Mouse (Mus musculus) c-Kit-negative CD71-positive TER-119-positive erythroid progenitor cells, embryonic 14.5 days (primary cell): ENCODE measurements at regions not wholly inside any gene's neighbourhood (a gene's known extent, or its start where the extent isn't known, plus 50 kb on each side); places are given as distances from the start of the nearest gene placed in this dataset.
A peak's percentile ranks its signal among the peaks of the same experiment; 100 is the strongest.

Experiments used
- DNase-seq: peaks from one replicate; pipeline ENCODE4 v3.0.0-alpha.2; 2013; ENCODE audit warnings: low read depth, low spot score

DNA sequence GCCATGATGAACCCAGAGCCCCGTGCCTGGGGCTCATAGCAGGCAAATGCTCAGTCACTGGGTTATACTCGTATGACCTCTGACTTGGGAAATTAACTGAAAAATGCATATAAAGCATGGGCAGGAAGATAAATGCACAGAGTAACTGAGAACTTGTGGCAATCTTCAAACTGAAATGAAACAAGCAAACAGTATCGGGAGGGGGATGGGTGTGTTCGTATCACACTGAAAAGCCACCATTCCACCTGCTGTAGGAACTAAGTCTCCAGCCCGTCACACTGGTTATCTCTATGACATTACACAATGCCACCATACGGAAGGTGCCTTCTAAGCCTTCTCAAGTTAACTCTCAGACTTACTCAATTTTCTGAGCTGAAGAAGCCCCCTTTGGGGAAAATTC lies 230.3 kb upstream of the Hes1 start:
- DNase-seq, result no peak

DNA sequence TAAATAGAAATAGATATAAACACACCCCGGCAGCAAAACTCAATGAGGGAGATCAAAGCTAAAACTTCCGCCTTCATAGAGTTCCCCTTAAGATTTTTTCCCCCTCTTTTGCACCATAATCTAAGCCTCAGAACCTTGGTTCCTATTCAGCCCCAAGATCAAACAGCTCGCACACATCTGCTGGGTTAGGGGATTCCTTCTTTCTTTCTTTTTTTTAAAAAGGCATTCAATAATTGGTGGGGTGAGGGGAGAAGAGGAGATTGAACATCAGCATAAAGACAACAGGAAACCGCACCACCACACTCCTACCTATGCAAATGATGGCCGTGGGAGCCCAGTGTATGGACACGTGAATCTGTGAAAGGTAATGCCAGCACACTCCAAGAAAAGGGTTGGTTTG lies 229.5 kb upstream of the Hes1 start:
- DNase-seq, result no peak

DNA sequence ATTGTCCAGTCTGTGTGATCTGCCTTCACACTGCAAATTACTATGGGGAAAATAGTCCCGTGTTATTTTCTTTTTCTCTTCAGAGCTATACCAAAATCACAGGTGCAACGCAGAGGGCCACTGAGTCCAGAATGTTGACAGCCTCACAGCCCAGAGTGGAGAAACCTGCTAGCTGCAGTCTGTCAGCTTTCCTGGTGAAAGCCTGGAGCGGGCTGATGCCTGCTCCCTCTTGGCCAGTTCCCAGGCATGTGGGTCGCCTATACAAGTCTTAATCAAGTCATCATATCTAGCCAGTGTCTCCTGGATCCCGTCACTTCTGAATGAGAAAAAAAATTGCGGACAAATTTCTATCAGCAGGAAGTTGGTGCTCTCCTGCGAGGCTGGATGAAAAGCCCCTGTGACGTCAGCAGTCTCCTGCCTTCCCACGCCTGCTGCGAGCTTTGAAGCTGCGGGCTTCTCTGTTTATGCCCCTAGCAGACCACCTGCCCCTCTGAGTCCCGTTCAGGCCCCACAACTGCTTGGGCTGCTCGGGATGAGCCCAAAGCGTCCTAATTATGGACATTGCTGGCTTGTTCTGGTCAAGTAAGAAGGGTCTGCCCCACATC lies 227.1 kb upstream of the Hes1 start:
- DNase-seq, result no peak

DNA sequence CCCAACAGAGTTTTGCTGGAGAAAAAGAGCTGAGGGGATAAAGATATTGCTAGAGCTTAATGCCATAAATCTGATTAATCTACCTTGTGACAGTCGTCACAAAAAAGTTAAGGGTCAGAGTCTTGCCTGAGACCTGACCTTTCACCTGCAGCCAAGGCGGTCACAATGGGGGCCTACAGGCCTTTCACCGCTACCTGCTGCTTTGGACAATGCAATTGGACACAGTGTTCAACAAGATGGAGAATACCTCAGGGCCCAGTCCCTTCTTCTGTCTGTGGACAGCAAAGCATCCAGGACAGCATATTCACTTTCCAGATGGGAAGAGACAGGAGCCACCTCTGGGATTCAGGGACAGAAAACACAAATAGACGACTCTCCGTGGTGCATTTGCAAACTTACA lies 226.3 kb upstream of the Hes1 start:
- DNase-seq, result no peak

DNA sequence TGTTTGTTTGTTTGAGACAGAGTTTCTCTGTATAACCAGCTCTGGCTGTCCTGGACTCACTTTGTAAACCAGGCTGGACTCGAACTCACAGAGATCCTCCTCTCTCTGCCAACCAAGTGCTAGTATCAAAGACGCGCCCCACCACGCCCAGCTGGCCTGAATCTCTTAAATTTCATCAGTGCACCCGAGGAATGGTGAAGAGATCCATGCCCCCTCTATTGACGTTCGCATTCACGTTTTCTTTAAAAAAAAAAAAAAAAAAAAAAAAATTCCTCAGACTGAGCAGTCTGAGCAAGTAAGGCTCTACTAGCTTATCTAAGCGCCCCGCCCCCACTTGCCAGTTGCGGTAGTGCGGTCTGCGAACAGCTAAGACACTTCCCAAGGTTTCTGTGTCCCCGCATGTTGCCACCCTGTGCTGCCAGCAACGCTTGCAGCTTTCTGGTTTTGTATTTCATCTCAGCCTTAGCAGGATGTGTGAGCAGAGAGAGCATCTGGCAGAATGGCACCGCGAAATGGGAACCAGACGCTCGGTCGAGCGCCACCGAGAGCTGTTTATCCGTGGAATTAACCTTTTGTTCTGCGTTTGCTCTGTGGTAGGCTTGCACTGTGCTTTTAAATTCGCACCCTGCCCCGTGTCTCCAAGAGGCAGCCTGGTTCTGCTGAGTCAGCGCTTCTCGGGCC lies 225.1 kb upstream of the Hes1 start:
- peak; percentile 24 for DNase-seq

DNA sequence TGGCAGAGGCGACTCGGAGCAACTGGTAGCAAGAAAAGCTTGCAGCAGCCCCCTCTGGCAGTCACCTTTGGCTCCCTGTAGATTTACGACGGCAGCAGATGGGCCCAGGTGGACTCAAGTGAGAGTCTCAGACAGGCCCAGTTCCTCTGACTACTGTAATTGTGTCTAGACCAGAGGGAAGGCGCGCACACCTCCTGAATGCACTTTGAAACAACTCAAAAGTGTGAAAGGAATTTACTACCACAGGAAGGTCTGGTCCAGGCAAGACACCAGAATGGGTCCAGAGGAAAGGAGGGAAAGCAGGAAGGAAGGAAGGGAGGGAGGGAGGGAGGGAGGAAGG lies 224.6 kb upstream of the Hes1 start:
- DNase-seq, result no peak

DNA sequence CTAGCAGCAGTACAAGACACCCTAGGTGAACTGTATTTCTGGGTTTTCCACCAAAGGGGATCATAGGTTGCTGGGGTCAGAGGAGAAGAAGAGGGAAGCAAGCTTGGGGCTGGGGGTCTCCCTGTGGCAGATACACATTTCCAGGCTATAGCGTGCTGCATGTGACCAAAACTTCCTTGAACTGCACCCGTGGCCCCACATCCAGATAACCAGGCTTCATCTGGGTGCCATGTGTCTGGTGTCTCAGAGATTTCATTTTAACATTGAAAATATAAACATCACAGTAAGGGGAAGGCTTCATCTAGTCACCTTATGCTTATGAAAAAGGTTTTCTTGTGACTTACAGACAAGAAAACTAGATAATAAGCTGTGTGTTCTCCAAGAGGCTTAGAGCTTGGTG lies 223.8 kb upstream of the Hes1 start:
- no peak for DNase-seq

DNA sequence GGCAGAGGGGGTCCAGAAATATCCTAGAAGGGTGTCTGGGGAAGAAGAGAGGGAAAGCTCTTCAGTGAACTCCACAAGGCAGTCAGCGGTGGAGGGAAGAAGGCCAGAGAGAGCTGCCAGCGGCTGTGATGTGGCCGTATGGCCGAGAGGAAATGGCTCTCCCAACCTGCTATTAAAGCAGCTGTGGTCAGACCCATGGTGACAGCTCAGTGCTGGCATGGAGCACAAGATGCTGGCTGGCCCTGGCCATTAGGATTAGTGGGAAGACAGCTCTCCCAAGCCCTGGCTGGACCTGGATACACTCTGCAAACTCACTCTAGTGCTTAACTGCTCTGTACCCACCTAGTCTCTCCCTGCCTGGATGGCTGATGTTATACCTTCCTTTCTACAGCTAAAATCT lies 223.1 kb upstream of the Hes1 start:
- DNase-seq, result no peak

DNA sequence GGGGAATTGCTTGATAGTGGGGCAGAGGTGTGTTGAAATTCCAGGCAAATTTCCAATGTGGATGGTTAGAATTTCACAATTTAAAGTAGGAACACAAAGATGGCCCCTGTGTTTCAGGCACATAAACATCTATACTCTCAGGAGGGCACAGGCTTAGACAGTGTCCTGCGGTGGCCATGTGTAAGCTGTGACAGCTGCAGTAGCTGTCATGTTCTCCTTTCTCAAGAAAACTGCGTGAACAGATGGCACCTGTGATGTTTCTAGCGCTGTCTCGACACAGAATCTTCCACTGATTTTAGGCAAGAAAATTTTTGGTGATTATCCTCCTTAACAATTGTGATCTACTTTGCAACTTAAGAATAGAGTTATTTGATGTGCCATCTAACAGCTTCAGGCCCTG lies 222.1 kb upstream of the Hes1 start:
- no peak for DNase-seq

DNA sequence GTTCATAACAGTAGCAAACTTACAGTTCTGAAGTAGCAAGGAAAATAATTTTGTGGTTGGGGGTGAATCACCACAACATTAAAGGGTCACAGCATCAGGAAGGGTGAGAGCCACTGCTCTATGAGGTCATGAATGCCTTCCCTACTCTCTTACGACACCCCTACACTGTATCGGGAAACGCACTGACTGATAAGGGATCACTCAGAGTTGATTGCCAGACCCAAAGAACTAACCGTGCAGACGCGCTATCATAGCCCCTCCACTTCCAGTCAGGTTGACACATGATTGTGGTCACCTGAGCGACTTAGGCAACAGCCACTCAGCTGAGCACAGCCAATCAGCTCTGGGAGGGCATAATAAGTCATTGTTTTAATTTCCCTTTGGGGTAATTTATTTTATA lies 220.7 kb upstream of the Hes1 start:
- DNase-seq, result no peak

DNA sequence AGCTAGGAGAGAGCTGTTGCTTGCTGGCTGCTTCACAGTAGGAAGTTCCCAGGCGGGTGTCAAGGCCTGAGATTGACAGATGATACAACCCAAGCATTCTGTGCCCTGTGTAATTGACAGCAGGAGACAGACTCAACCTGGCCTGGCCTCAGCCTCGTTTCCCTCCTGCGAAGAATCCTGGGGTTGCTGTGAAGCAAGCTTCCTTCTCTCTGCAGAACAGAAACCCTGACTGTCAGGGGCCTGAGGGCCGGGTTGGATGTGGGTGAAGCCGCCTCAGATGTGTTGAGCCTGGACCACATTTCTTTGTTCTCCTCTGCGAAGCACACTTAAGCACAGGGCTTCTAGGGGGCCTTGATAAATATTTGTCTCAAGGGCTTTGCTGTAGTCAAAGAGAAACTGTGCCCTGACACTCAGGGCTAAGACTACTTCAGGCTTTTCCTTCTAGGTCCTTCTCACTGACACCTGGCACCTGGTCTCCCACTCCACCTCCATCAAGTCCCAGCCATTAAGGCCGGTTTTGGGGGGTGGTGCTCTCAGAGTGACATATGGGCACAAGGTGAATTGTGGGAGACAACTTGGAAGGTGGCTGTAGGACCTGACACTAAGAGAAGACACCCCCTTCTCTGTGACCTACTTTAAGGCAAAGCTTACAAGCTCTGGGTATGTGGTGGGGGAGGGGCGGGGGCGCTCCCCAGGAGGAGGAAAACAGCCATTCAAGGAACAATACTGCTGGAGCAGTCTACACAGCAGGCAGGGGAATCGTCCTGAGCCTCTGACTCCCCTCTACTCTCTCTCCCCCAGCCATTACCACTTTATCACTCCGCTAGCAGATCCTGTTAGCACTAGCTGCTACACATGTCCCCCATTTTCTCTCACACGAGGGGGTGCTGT lies 219.2 kb upstream of the Hes1 start:
- no peak for DNase-seq

DNA sequence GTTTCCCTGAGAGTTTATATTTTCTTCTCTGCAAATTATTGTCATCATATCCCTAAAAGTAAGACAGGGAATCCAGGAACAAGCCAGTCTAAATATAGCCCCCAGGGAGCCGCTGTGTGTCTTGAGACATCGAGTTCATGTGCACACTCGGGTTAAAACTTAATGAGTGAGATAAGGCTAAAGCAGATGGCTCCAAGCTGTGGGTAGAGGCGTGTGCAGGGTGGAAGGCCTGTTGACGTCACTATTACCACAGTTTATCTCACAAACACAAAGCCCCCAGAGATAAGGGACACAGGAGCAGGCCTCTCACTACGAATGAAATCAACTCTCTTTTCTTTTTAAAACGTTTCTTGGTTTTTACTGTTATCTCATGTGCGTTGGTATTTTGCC lies 218.6 kb upstream of the Hes1 start:
- DNase-seq, result peak; percentile 17

DNA sequence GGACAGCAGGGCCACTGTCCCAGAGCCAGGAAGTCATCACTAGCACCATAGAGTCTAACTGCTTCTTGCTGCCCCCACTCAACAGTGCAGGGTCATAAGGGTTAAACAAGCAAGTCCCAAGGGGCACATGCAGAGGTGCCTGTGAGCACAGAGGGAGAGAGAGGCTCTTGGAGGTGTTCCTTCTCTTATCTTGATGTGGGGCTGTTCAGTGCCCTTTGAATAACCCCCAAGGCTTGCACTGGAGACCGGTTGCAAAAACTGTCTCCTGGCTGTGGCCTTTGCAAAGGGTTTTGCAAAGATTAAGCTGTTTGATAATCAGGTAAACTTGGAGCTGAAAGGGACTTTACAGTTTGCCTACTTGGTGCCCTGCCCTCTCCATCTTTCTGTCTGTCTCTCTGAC lies 217.1 kb upstream of the Hes1 start:
- no peak for DNase-seq

DNA sequence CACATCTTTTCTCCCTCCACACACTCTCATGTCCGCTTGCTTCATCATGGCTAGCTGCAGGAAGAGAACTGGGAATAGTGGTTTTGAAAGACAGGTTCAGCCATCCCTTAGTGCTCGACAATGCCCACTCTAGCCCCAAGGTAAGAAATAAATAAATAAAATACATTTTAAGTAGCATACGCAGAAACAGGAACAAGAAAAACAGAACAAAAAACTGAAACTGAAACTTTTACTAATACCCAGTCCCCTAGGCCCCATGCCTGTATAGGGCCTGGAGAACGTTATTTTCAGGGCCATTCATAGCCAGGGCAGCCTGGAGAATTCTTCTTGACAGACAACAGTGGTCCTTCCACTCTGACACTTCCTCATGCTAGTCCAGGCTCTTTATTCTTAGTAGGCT lies 216.4 kb upstream of the Hes1 start:
- no peak for DNase-seq

DNA sequence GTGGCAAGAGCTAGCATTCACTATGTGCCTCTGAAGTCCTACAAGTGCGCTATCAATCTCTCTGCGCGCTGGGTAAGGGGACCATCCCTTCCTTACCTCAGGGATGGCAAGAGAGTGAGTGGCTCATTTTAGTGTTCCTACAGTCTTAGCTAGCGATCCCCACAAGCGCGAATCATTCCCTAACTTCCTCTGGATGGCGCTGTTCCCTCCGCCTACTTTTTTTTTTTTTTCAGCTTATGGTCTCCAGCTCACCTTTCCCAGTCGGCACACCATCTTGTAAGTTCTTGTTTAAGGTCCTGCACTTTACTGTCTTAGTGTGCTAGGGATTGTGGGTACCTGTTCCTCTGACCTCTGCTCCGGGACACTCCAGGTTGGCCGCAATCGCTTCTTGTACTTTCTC lies 215.7 kb upstream of the Hes1 start:
- no peak for DNase-seq

DNA sequence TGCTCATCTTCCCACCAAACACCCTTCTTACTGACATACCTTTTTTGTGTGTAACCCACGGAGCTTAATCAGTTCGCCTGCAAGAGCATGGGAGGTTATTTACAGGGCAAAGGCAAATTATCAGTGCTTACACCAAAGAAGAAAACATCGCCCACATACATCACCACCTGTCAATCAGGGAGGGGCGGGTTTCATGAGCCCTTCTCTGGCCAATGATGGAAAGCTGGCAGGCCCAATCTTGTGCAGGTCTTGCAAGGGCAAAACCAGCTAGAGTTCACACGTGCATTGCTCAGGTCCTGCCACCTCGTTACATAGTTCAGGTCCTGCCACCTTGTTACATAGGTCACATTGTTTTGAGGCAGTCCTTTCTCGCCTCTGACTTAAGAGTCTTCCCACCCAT lies 214.7 kb upstream of the Hes1 start:
- no peak for DNase-seq

DNA sequence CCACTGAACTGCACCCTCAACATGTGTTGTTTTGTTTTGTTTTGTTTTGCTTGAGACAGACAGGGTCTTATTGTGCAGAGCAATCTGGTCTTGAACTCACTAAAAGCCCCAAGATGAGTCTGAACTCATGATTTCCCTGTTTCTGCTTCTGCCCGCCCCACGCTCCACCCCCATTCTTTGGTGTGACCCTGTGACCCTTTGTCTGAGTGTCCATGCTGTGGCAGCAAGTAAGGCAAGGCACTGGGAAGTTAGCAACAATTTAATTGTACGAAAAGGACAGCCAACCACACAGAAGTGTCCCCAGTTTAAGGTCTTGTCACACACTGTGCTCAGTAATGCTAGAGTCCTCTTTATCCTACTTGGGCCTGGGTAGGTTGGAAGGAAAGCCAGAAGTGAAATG lies 213.6 kb upstream of the Hes1 start:
- DNase-seq, result no peak

DNA sequence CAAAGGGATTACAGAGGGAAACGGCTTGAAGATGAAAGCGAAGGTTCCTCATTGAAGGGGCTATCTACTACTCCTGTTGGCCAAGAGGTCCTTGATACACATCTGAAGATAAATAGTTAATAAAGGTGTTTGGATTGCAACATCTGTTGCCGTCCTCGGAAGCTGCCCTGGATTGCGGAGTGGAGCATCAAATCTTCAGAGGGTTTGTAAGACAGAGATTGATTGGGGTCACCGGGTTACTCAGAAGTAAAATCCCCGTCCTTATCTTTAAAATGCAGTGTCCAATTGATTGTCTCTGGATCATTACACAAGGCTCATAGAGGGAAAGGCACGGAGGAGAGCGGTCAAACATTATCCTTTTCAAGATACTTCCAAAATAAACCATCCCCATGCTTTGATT lies 212.4 kb upstream of the Hes1 start:
- DNase-seq, result no peak

DNA sequence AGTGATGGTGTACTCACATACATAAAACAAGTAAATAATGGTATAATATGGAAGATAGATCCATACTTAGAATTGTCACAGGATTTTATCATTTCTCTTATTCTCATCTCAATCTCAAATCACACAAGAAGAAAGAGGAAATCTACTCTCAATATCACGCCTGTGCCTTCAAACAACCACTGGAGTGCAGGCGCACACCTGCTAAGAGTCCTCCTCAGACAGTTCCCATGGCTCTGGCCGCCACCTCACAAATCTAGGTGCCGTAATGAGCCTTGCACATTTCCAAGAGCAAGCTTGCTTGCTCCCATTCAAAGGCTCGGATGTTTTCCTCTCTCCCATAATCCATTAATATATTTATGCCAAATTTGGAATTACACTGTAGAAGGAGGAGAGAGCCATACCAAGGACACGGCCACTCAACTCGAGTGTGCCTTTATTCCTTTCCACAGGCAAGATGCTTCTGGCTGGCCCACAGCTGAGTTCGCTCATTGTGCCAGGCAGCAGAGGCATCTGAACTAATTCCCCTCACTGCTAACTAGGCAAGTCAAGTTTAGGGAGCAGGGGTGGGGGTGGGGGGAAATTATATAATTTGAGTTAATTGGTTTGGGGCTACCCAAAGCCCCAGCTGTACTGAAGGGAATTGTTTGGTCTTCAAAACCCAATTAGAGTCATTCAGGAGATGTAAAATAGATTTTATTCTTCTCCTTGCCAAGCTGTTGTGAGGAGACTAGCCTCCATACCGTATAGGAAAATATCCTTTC lies 209.2 kb upstream of the Hes1 start:
- no peak for DNase-seq

DNA sequence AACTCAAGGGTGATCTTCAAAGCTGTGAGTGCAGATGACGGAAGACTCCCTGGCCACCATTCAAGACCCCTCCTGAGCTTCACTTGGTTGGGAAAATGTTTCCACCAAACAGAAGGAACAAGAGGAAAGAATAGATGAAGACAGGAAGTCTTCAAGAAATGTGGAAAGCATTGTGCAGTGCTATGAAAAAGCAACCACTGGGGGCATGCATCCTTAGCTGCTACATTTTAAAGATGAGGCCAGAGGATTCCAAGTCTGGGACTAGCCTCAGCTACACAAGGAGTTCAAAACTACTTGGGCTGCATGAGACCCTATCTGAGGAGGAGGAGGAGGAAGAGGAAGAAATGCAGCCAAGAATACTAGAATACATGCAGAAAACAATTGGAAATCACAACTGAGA lies 207.6 kb upstream of the Hes1 start:
- DNase-seq, result no peak

DNA sequence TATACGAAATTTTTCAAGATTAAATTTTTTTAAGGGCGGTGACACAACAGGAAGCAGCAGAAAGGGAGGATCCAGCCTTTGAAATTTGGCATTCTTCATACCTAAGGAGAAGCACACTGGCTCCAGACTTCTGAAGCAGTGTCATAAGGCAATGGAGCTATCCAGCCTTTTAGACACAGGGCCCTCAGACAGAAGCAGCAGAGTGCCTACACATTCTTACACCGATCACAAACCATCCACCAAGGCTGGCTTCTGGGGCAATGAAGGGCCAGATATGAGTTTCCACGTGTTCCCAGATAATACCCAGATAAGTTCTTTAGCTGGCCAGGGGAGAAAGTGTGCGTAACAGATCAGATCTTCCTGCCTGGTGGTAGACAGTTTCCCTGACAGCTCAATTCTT lies 205.5 kb upstream of the Hes1 start:
- DNase-seq, result no peak

DNA sequence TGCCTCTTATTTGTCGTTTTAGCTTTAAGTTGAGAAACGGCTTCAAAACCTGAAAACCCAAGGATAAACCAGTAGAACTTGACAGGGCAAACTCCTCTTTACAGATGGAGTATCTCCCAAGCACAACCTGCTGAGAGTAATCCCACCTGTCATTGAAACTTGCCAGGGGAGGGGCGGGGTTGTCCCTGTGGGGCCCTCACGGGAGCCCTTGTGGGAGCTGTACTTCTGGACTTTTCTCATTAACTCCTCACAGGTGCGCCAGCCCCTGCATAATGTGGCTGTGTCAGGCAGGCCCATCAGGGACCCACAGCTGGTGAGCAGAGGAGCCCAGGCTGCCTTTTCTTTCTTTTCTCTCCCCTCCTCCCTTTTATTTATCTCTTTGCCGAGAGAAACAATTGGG lies 203.9 kb upstream of the Hes1 start:
- DNase-seq, result no peak
